Mouse (Mus musculus) myocyte (in vitro differentiated cells): Measurements from ENCODE around the gene Cers6.

ENCODE experiments used
- CEBPB ChIP-seq: IDR thresholded peaks from 2 replicates; pipeline ENCODE4 v1.6.1; 2011; ENCODE audit warnings: mild to moderate bottlenecking, moderate library complexity; ENCODE audit not compliant: poor library complexity, insufficient read depth, severe bottlenecking
- E2F4 ChIP-seq: IDR thresholded peaks from one replicate; pipeline ENCODE4 v1.6.1; 2011; ENCODE audit warnings: mild to moderate bottlenecking, control low read depth, moderate library complexity; ENCODE audit not compliant: insufficient read depth
- MAX ChIP-seq: IDR thresholded peaks from one replicate; pipeline ENCODE4 v1.6.1; 2011; ENCODE audit warnings: low read depth, mild to moderate bottlenecking, control low read depth
- MYOD1 ChIP-seq, 3 experiments: IDR thresholded peaks; one replicate each; pipeline ENCODE4 v1.6.1; 2011; ENCODE audit warnings: control low read depth in 2 of 3, low read depth in 2 of 3, mild to moderate bottlenecking in 2 of 3, moderate library complexity in 1 of 3; ENCODE audit not compliant: insufficient read length in 2 of 3, control insufficient read depth in 1 of 3
- POLR2A ChIP-seq: IDR thresholded peaks from one replicate; pipeline ENCODE4 v1.6.1; 2011; ENCODE audit warnings: low read depth, mild to moderate bottlenecking, control low read depth, moderate library complexity; ENCODE audit not compliant: insufficient read length
- POLR2AphosphoS2 ChIP-seq: IDR thresholded peaks from one replicate; pipeline ENCODE4 v1.6.1; 2011; ENCODE audit warnings: low read depth, control low read depth; ENCODE audit not compliant: insufficient read length
- REST ChIP-seq: IDR thresholded peaks from one replicate; pipeline ENCODE4 v1.6.1; 2011; ENCODE audit warnings: mild to moderate bottlenecking, control low read depth, moderate library complexity; ENCODE audit not compliant: insufficient read depth, insufficient read length
- TCF12 ChIP-seq: IDR thresholded peaks from one replicate; pipeline ENCODE4 v1.6.1; 2011; ENCODE audit warnings: mild to moderate bottlenecking, control low read depth; ENCODE audit not compliant: poor library complexity, insufficient read depth, severe bottlenecking
- USF1 ChIP-seq: IDR thresholded peaks from one replicate; pipeline ENCODE4 v1.6.1; 2011; ENCODE audit warnings: low read depth, mild to moderate bottlenecking, control low read depth, moderate library complexity

- no peak for TF ChIP-seq MYOD1 (IDR thresholded peaks at IDR 0.05; ENCODE audit: control insufficient read depth in 1 of 3, insufficient read length in 2 of 3, low read depth in 2 of 3)
- TF ChIP-seq POLR2A: no peak
- no peak for TF ChIP-seq CEBPB
- no peak for TF ChIP-seq MAX
- TF ChIP-seq E2F4: no peak
- no peak for TF ChIP-seq USF1
- no peak for TF ChIP-seq TCF12
- TF ChIP-seq POLR2AphosphoS2: no peak
- no peak for TF ChIP-seq REST
Measured at GRCm38 (mm10) chr2:68886661-68887060, 25.4 kb downstream of the Cers6 start.
